Mouse (Mus musculus): ENCODE results near the gene Rassf4.

Gene Rassf4

DNA sequence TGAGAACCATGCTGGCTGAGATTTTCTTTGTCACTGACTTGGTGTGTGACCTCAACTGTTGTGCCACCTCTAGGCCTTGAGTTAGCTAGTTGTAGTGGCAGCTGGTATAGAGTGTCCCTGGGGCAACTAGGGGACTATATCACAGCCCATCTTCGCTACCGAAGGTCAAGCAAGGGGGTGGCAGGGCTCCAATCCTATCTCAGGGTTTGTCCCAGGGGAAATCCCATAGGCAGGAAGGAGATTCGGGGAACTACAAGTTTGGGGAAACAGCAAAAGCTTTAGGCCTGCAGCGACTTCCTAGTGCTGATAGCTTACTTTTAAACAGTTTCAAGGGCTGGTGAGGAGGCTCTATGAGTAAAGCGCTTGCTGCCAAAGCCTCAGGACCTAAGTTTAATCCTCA lies 1.4 kb downstream of the Rassf4 start:
- DNase-seq (ENCODE audit: low read depth in 1 of 2, low spot score in 2 of 2): peak in 1 of 2 experiments; percentile 52

DNA sequence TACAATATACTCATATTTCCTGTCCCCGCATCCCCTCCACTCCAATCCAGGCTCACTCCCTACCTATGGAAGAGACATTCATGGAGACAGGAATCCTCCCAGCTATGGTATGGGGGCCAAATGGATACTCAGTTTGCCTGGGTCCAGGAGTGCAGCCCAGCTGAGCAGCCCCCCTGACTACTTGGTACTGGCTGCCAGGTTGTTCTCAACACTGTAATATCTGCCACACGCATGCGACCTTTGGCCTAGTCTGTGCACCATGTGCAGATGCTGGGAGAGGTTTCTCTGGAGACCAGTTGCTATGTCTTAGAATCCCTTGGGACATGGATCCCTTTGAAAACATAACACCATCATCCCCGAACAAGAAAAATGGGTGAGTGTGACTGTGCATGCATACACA lies 2.0 kb downstream of the Rassf4 start:
- no peak for DNase-seq (ENCODE audit: low read depth in 1 of 2, low spot score in 2 of 2)

DNA sequence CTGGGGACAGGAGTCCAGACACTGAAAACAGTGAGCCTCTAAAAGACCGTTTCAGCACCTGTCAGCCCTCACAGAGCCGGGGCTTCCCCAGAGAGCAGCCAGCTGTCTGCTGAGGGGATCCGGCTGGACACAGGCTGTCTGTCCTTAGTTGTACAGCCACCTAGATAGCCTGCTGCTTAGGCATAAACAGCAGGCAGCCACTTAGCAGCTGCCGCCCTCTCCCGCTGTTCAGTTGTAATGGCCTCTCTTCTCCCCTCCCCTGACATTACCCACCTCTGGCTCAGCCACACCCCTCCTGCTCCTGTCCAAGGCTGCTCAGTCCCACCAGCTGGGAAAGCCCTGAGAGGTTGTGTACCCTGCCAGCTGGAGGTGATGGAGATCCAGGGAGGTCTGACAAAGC lies 2.7 kb downstream of the Rassf4 start:
- DNase-seq (ENCODE audit: low read depth in 1 of 2, low spot score in 2 of 2): no peak

- no peak for DNase-seq (ENCODE audit: low read depth in 1 of 2, low spot score in 2 of 2)
These were observed 3.6 kb downstream of the Rassf4 start for GRCm38 (mm10) chr6:116670144-116670543.

DNA sequence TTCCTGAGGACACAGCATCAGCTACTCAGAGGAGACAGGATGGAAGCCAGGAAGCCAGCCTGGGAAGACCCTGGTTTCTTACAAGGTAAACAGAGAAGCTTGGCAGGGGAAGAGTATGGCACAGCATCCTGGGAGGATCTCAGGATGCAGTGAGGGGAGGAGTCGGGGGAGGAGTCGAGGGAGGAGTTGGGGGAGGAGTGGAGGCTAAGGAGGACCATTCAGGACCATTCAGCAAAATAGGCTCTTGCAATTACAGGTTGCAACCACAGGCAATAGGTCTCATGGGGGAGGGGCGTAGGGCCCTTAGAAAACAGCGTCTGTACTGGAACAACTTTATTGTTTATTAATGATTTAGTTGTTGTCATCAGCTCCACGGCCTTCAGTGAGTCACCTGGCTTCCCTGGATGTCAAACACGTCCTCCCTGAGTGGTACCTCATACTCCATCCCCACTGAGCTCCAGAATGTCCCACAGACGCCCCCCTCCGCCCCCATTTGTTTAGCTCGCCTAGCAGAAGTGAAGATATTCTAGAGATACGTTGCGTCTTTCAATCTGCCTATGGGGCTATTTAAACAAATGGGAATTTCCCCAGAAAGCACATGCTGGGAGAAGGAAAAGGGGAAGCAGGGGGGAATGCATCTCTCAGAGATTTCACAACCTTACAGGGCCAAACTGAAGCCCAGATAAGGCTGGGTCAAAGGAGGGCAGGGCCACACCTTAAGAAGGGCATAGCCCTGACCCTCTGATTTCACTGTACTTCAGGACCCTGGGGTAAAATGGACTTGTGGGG lies 4.9 kb downstream of the Rassf4 start:
- peak in 1 of 2 experiments; percentile 44 for DNase-seq (ENCODE audit: low read depth in 1 of 2, low spot score in 2 of 2)

DNA sequence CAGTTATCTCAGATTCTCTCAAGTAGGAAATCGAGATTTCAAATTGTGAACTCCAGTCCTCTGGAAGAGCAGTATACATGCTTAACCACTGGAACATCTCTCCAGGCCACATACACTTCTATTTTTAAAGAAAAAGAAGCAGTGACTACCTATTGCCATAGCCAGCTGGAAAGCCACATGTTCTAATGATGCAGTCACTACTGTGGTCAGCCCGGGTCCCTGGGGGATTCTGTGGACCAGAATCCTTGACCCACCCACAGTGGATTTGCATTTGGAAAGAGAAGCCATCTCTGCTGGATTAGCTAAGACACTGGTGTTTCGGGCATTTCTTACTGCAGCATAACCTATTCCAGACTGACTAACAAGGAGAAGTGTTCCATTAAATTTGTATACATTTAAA lies 6.4 kb downstream of the Rassf4 start:
- no peak for DNase-seq (ENCODE audit: low read depth in 1 of 2, low spot score in 2 of 2)

DNA sequence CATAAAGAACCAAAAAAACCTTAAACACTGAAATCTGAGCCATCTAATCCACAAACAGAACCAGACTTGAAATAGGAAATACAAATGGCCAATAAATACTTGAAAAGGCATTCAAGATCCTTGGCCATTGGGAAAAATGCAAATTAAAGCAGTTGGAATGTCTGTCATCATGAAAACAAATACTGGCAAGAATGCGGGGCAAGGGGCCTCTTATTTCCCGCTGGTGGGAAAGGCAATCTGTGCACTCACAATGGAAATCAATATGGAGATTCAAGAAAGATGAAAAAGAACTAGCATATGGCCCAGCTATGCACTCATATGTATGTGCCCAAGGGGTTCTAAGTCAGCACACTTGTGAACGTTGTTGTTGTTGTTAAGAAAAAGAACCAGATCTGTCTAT lies 6.9 kb downstream of the Rassf4 start:
- DNase-seq (ENCODE audit: low read depth in 1 of 2, low spot score in 2 of 2): no peak

DNA sequence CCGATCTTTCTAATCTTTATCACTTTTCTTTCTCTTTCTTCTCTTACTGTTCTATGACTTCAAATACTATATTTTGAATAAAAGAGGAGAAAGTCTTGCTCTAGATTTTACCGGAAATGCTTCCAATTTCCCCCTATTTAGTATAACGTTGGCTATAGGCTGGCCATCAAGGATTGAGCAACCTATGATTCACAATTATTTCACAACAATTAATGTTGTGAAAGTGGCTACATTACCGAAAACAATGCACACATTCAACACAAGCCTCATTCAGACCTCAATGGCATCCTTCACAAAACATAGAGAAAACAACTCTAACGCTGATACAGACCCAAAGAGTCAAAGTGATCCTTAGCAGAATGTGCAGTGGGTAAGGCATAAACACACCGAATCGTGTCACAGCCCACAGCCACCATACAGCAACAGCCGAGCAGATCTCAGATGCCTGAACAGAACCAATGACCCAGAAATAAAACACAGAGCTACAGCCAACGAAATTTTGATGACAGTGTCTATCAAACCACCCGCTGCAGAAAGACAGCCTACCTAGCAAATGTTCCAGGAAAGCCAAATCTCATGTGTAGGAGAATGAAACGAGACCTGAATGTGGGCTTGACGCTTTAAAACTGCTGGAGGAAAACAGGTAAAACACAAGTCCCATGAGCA lies 7.5 kb downstream of the Rassf4 start:
- no peak for DNase-seq (ENCODE audit: low read depth in 1 of 2, low spot score in 2 of 2)

DNA sequence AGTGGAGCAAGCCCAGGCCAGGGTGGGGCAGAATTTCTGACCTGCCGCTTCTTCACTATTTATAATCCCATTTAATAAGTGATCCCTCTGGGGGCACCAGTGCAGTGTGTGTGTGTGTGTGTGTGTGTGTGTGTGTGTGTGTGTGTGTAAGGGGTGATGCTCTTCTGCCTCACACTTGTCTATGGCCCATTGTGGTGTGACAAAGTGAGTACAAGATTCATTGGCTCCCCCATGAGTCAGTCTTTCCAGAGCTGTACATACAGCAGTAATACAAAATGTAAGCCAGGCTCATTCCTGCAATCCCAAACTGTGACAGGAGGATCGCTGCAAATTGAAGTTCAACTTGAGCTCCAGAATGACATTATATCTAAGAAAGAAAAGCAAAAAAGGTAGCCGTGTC lies 8.9 kb downstream of the Rassf4 start:
- DNase-seq (ENCODE audit: low read depth in 1 of 2, low spot score in 2 of 2): no peak

DNA sequence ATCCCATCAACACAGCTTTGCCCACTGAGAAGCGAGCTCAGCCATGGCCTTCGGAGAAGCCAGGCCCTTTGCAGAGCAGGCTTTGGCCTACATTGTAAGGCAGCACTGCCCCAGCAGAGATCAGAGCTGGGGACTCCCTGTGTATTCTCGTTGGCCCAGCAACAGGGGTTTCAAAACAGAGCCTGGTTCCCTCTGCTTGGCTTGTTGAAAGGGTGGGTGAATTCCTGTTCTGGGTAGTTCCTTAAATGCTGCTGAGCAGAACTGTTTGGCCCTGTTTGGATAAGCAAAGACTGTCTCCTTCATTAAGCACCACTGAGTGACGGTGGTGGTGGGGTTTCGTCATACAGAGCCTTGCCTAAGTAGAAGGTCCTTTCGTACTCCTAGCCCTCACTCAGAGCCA lies 9.7 kb downstream of the Rassf4 start:
- peak; percentile 76 to 77 for DNase-seq (ENCODE audit: low read depth in 1 of 2, low spot score in 2 of 2)

DNA sequence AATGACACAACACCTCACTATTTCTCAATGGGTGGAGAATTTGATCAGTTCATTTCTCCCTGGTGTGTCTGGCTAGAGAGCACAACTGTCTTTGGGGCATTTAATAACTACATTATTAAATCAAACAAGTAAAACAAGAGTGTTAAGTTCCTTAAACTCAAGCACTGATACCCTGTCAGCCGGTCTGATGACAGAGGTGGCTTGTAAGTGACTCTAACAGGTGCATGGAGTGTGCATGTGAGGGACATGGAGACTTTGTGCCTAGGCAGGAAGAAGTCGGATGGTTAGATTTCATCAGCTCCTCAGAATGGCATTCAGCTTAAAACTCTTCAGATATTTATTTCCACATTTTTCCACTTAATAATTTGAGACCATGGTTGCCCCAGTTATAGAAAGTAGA lies 10.4 kb downstream of the Rassf4 start:
- no peak for DNase-seq (ENCODE audit: low read depth in 1 of 2, low spot score in 2 of 2)

DNA sequence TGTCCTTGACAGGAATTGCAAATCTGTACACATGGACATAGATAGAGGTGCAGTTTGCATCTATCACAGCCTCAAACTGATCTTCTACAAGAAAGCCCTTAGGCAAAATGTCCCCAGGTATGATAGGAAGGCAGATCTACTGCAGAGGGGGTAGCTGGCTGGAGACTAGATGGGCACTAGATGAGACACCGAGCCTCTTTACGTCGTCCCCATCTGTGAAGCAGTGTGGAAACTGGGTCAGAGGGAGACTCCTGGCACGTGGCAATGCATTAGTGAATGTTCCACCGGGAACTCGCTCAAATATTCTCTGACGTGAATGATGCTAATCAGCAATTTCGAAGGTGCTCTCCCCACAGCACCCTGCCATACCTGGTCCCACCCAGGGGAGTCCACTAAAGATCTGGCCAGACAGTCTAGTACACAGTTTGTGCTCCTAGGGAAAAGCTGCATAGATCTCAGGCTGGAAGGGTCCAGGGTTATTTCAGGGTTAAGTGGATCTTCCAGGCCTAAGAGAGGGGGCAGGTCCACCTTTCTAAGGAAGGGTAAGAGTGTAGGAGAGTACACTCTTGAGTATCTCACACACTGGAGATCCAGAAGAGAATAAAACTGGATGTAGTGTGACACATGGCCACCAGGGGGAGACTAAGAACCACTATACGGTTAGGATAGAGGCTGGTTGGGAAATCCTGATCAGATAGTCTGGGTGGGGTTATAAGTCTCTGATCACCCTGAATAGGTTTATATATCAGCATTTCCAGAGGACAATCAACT lies 19.9 kb downstream of the Rassf4 start:
- DNase-seq (ENCODE audit: low read depth in 1 of 2, low spot score in 2 of 2): no peak

GRCm38 (mm10) chr6:116653191-116653590 lies 20.6 kb downstream of the Rassf4 start:
- no peak for DNase-seq (ENCODE audit: low read depth in 1 of 2, low spot score in 2 of 2)

DNA sequence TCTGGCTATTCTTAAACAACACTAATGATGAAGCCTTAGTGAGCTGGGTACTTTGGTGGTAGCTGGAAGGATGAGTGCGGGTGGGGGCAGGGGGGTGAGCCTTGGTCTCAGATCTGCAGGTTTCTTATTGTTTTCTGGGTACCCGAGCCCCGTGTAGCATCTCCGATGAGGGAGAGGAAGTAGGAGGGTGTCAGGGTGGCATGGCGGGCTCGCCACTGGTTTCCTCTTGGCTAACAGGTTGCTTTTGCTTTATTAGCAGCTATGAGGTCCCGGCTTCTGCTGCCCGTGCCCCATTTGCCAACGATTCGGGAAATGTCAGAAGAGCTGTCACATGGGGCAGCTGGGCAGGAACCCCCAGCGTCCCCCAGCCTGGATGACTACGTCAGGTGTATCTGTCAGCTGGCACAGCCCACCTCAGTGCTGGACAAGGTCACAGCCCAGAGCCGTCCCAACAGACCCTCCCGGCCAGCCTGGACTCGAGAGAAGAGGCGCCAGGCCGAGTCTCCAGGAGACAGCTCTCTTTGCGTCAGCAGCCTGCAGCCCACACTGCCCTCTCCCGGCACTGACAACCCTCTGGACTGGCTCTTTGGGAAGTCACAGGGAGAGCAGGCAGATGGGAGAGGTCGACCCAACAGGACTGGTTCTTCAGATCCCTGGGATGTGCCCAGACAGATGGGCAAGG lies 22.2 kb downstream of the Rassf4 start:
- no peak for DNase-seq (ENCODE audit: low read depth in 1 of 2, low spot score in 2 of 2)

DNA sequence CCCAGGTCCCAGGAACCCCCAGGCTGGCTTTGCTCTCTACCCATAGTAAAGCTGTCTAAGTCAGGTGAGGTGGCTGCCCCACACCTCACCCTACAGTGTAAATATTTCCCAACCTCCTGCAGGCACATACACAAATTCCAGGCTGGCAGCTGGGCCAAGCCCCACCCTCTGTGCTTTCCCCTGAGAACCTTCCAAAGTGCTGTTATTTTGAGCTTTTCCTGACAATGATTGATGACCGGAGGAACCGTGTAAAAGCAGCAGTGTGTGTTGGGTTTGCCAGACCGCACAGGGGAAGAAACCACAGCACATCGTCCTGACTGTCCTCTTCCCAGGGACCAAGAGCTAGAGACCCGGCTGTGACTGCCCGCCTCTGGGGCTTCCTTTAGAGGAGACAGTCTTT lies 23.3 kb downstream of the Rassf4 start, which contains the start of gene Depp1:
TSS of gene Depp1 (plus strand) at position 204 of the 400 bp plus-strand sequence.
- DNase-seq (ENCODE audit: low read depth in 1 of 2, low spot score in 2 of 2): no peak

GRCm38 (mm10) chr6:116649811-116650210 lies 23.9 kb downstream of the Rassf4 start:
- DNase-seq (ENCODE audit: low read depth in 1 of 2, low spot score in 2 of 2): no peak

GRCm38 (mm10) chr6:116647763-116648162 lies 26.0 kb downstream of the Rassf4 start:
- DNase-seq (ENCODE audit: low read depth in 1 of 2, low spot score in 2 of 2): no peak

- DNase-seq (ENCODE audit: low read depth in 1 of 2, low spot score in 2 of 2): no peak
These were observed 29.4 kb downstream of the Rassf4 start for GRCm38 (mm10) chr6:116644335-116644734.

GRCm38 (mm10) chr6:116643881-116644280 lies 29.9 kb downstream of the Rassf4 start:
- DNase-seq (ENCODE audit: low read depth in 1 of 2, low spot score in 2 of 2): no peak

DNA sequence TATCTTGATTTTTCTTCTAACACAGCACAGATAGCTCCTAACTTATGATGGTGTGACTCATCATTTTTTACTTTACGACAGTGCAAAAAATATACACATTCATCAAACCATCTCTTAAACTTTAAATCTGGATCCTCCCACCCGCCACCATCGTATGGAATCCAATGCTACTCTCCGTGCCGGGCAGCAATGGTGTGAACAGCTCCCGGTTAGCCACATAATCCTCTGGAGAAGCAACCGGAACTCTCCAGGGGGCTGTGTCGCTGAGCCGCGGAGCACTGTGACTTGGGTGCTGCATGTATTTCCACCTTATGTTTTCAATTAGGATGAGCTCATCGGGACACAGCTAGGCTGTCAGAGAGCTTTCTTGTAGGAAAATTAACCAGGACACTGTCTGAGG lies 30.8 kb downstream of the Rassf4 start:
- DNase-seq (ENCODE audit: low read depth in 1 of 2, low spot score in 2 of 2): no peak

GRCm38 (mm10) chr6:116639663-116640062 lies 34.1 kb downstream of the Rassf4 start:
- no peak for DNase-seq (ENCODE audit: low read depth in 1 of 2, low spot score in 2 of 2)
